Mouse (Mus musculus) MEL (cell line): Measurements from ENCODE around the gene Fanci. TPM values are rescaled to one million over a fixed set of nuclear protein-coding genes. Genes with fewer than 3 reads are reported as not detected.

Experiments
- DNase-seq: peaks from one replicate; pipeline ENCODE4 v3.0.0; 2011; ENCODE audit warnings: low read depth, low spot score
- H3K27ac ChIP-seq: 2 replicates; pipeline ENCODE4 v1.5.1; 2012; ENCODE audit warnings: low read depth, mild to moderate bottlenecking, control low read depth, low read length, moderate library complexity; ENCODE audit not compliant: control insufficient read depth
- H3K27me3 ChIP-seq, 2 experiments: fragments of 150-350 bp in 1 of 2; sonication (generic) in 1 of 2; 2 replicates each; pipeline ENCODE4 v1.6.1; 2012; ENCODE audit warnings: low read length in 2 of 2, mild to moderate bottlenecking in 2 of 2, improper control_type of control experiment in 1 of 2, moderate library complexity in 1 of 2; ENCODE audit not compliant: insufficient read depth in 2 of 2, control insufficient read depth in 1 of 2
- H3K36me3 ChIP-seq, 2 experiments: 2 replicates each; pipeline ENCODE4 v1.6.1; 2012 to 2014; ENCODE audit warnings: low read length in 2 of 2, improper control_type of control experiment in 1 of 2, inconsistent platforms in 1 of 2, mild to moderate bottlenecking in 1 of 2; ENCODE audit not compliant: insufficient read depth in 2 of 2, control insufficient read depth in 1 of 2
- H3K4me1 ChIP-seq, 2 experiments: fragments of 150-350 bp in 1 of 2; sonication (generic) in 1 of 2; 2 replicates each; pipeline ENCODE4 v1.6.1; 2012; ENCODE audit warnings: low read length in 2 of 2, improper control_type of control experiment in 1 of 2, mild to moderate bottlenecking in 1 of 2; ENCODE audit not compliant: insufficient read depth in 2 of 2, control insufficient read depth in 1 of 2
- H3K4me3 ChIP-seq, 2 experiments: fragments of 150-350 bp in 1 of 2; sonication (generic) in 1 of 2; 2 replicates each; pipeline ENCODE4 v1.5.1; 2012; ENCODE audit warnings: low read depth in 2 of 2, low read length in 2 of 2, mild to moderate bottlenecking in 2 of 2, moderate library complexity in 2 of 2, control low read depth in 1 of 2, improper control_type of control experiment in 1 of 2; ENCODE audit not compliant: control insufficient read depth in 1 of 2, insufficient read depth in 1 of 2
- H3K79me2 ChIP-seq: 2 replicates; pipeline ENCODE4 v1.6.1; 2012; ENCODE audit warnings: mild to moderate bottlenecking, low read length, moderate library complexity; ENCODE audit not compliant: control insufficient read depth, poor library complexity, insufficient read depth
- H3K9ac ChIP-seq: 2 replicates; pipeline ENCODE4 v1.6.1; 2012; ENCODE audit warnings: low read depth, mild to moderate bottlenecking, control low read depth, low read length, moderate library complexity; ENCODE audit not compliant: control insufficient read depth, poor library complexity, severe bottlenecking
- H3K9me3 ChIP-seq: fragments of 150-350 bp; sonication (generic); replicated peaks from 2 replicates; pipeline ENCODE4 v1.6.1; 2012; ENCODE audit warnings: mild to moderate bottlenecking, low read length, improper control_type of control experiment, moderate library complexity; ENCODE audit not compliant: insufficient read depth
- CHD1 ChIP-seq: IDR thresholded peaks from 2 replicates; pipeline ENCODE4 v1.6.1; 2012; ENCODE audit warnings: low read depth, mild to moderate bottlenecking, inconsistent platforms, low read length, improper control_type of control experiment
- E2F4 ChIP-seq: IDR thresholded peaks from 2 replicates; pipeline ENCODE4 v1.6.1; 2011; ENCODE audit warnings: low read depth, low read length, improper control_type of control experiment, borderline replicate concordance
- ELF1 ChIP-seq: IDR thresholded peaks from 2 replicates; pipeline ENCODE4 v1.6.1; 2014; ENCODE audit warnings: low read depth, mild to moderate bottlenecking, inconsistent platforms, low read length, improper control_type of control experiment, moderate library complexity
- ETS1 ChIP-seq: IDR thresholded peaks from 2 replicates; pipeline ENCODE4 v1.6.1; 2012; ENCODE audit warnings: low read depth, mild to moderate bottlenecking, inconsistent platforms, low read length, improper control_type of control experiment, moderate library complexity
- GABPA ChIP-seq: IDR thresholded peaks from 2 replicates; pipeline ENCODE4 v1.6.1; 2012; ENCODE audit warnings: low read depth, mild to moderate bottlenecking, inconsistent platforms, low read length, improper control_type of control experiment, moderate library complexity
- GATA1 ChIP-seq: IDR thresholded peaks from 2 replicates; pipeline ENCODE4 v1.6.1; 2011; ENCODE audit warnings: low read depth, low read length, improper control_type of control experiment
- HCFC1 ChIP-seq: IDR thresholded peaks from 2 replicates; pipeline ENCODE4 v1.6.1; 2012; ENCODE audit warnings: low read depth, mild to moderate bottlenecking, inconsistent platforms, low read length, improper control_type of control experiment, moderate library complexity
- KAT2A ChIP-seq: conservative IDR thresholded peaks from 2 replicates; pipeline ENCODE4 v1.6.1; 2012; ENCODE audit warnings: low read depth, low read length, improper control_type of control experiment, inconsistent platforms
- MAX ChIP-seq: IDR thresholded peaks from 2 replicates; pipeline ENCODE4 v1.6.1; 2011; ENCODE audit warnings: low read length, improper control_type of control experiment
- MEF2A ChIP-seq: IDR thresholded peaks from 2 replicates; pipeline ENCODE4 v1.6.1; 2014; ENCODE audit warnings: low read depth, mild to moderate bottlenecking, inconsistent platforms, low read length, improper control_type of control experiment; ENCODE audit not compliant: poor library complexity, insufficient replicate concordance, severe bottlenecking; ENCODE audit errors: extremely low read depth
- MXI1 ChIP-seq: IDR thresholded peaks from 2 replicates; pipeline ENCODE4 v1.6.1; 2011; ENCODE audit warnings: mild to moderate bottlenecking, low read depth, low read length, improper control_type of control experiment
- MYB ChIP-seq: IDR thresholded peaks from 2 replicates; pipeline ENCODE4 v1.6.1; 2011; ENCODE audit warnings: mild to moderate bottlenecking, low read depth, low read length, improper control_type of control experiment
- NELFE ChIP-seq: IDR thresholded peaks from 2 replicates; pipeline ENCODE4 v1.6.1; 2011; ENCODE audit warnings: low read depth, low read length, improper control_type of control experiment
- NRF1 ChIP-seq: IDR thresholded peaks from 2 replicates; pipeline ENCODE4 v1.6.1; 2014; ENCODE audit warnings: low read depth, mild to moderate bottlenecking, inconsistent platforms, low read length, improper control_type of control experiment, moderate library complexity; ENCODE audit not compliant: poor library complexity, insufficient read depth, severe bottlenecking
- POLR2AphosphoS2 ChIP-seq: IDR thresholded peaks from 2 replicates; pipeline ENCODE4 v1.6.1; 2011; ENCODE audit warnings: low read length, improper control_type of control experiment
- RCOR1 ChIP-seq: IDR thresholded peaks from 2 replicates; pipeline ENCODE4 v1.6.1; 2012; ENCODE audit warnings: low read depth, mild to moderate bottlenecking, inconsistent platforms, low read length, improper control_type of control experiment
- TAL1 ChIP-seq: IDR thresholded peaks from 2 replicates; pipeline ENCODE4 v1.6.1; 2012; ENCODE audit warnings: mild to moderate bottlenecking, inconsistent platforms, low read length, moderate library complexity, mixed read lengths
- TCF12 ChIP-seq: IDR thresholded peaks from 2 replicates; pipeline ENCODE4 v1.6.1; 2014; ENCODE audit warnings: low read depth, mild to moderate bottlenecking, inconsistent platforms, low read length, improper control_type of control experiment, moderate library complexity
- UBTF ChIP-seq: IDR thresholded peaks from 2 replicates; pipeline ENCODE4 v1.6.1; 2012; ENCODE audit warnings: low read depth, mild to moderate bottlenecking, inconsistent platforms, low read length, improper control_type of control experiment, moderate library complexity, borderline replicate concordance; ENCODE audit not compliant: insufficient read depth
- USF1 ChIP-seq: IDR thresholded peaks from 2 replicates; pipeline ENCODE4 v1.6.1; 2014; ENCODE audit warnings: low read depth, mild to moderate bottlenecking, inconsistent platforms, low read length, improper control_type of control experiment, moderate library complexity
- USF2 ChIP-seq, 2 experiments: IDR thresholded peaks; 2 replicates each; pipeline ENCODE4 v1.6.1; 2011 to 2012; ENCODE audit warnings: improper control_type of control experiment in 2 of 2, low read length in 2 of 2, borderline replicate concordance in 1 of 2, inconsistent platforms in 1 of 2, low read depth in 1 of 2, mild to moderate bottlenecking in 1 of 2; ENCODE audit not compliant: insufficient read depth in 1 of 2
- ZNF384 ChIP-seq: IDR thresholded peaks from 2 replicates; pipeline ENCODE4 v1.6.1; 2012; ENCODE audit warnings: low read depth, mild to moderate bottlenecking, inconsistent platforms, low read length, improper control_type of control experiment
- polyA plus RNA-seq, 2 experiments: library from polyadenylated mRNA; stranded (reverse) in 1 of 2; unstranded in 1 of 2; fragments of >175 nt in 1 of 2; fragments of >200 nt in 1 of 2; gene quantifications; 2 replicates each; pipeline versions ENCODE4 v1.2.1 to v1.2.4; 2012; ENCODE audit warnings: low replicate concordance in 2 of 2, low read depth in 1 of 2; ENCODE audit not compliant: insufficient read length in 2 of 2, insufficient read depth in 1 of 2, missing spikeins in 1 of 2
- total RNA-seq: library from RNA; depleted of rRNA; stranded (reverse); fragments of 300-350 nt; gene quantifications from 2 replicates; pipeline ENCODE4 v1.2.3, GENCODE M21; 2012

The Fanci gene
- total and polyA plus RNA-seq, 3 experiments = 8.4 to 9.0 TPM; not detected in 1

DNA sequence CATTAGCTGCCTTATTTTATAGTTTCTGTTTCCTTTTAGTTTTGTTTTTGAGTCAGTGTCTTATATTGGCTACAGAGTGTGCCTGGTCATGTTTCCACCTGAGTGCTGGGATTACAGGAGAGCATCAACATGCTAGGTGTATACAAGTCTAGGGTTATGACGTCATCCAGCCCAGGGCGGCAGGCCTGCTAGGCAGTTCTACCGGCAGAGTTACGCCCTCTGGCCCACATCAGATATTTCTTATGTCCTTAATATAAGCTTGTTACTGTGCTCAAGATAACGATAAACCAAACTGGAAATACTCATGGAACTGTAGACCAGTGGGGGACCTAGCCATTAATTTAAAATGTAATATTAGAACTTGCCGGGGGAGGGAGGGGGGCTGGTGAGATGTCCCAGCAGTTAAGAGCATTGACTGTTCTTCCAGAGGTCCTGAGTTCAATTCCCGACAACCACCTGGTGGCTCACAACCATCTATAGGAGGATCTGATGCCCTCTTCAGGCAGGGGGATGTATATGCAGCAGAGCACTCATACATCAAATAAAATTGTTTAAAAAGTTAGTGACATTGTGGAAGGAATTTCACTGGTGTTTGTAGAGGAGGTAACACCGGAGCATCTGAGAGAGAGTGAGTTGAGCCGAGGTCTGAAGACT is 1.3 kb downstream of the Fanci start:
- H3K27ac ChIP-seq = peak overlapping the region; percentile 79; the same call in 1 of the 2 replicates
- no peaks in the 10 kb centered on the region for H3K9me3 ChIP-seq
- H3K79me2 ChIP-seq = peaks cover 3% of the 10 kb centered on the region; the same call in 1 of the 2 replicates
- H3K27me3 ChIP-seq = no peaks in the 10 kb centered on the region
- H3K4me3 ChIP-seq = peak overlapping the region; percentile 45 to 53
- peak overlapping the region; percentile 86 for H3K9ac ChIP-seq
- no peak for TF ChIP-seq UBTF
- TF ChIP-seq MEF2A = no peak
- TF ChIP-seq ZNF384 = no peak
- TF ChIP-seq TCF12 = no peak
- TF ChIP-seq NELFE = no peak
- TF ChIP-seq ETS1 = 0 out of 2 replicates have a peak, but pooled peaks have one; percentile 32
- TF ChIP-seq TAL1 = no peak
- TF ChIP-seq HCFC1 = 0 out of 2 replicates have a peak, but pooled peaks have one; percentile 18
- 0 out of 2 replicates have a peak, but pooled peaks have one; percentile 12 for TF ChIP-seq CHD1
- no peak for TF ChIP-seq MXI1
- TF ChIP-seq MYB = no peak
- no peak for TF ChIP-seq POLR2AphosphoS2
- peak; percentile 52; the same call in 1 of the 2 replicates for TF ChIP-seq GATA1
- no peak for TF ChIP-seq E2F4
- TF ChIP-seq GABPA = no peak
- no peak for TF ChIP-seq MAX
- no peak for TF ChIP-seq USF1
- TF ChIP-seq KAT2A = no peak
- no peak for TF ChIP-seq NRF1
- H3K36me3 ChIP-seq = peaks cover 0 to 8% of the 10 kb centered on the region in 2 experiments; a peak in 2 of 4 replicates
- H3K4me1 ChIP-seq = peaks cover 0 to 5% of the 10 kb centered on the region in 2 experiments; a peak in 2 of 4 replicates
- peak; percentile 82 for DNase-seq

DNA sequence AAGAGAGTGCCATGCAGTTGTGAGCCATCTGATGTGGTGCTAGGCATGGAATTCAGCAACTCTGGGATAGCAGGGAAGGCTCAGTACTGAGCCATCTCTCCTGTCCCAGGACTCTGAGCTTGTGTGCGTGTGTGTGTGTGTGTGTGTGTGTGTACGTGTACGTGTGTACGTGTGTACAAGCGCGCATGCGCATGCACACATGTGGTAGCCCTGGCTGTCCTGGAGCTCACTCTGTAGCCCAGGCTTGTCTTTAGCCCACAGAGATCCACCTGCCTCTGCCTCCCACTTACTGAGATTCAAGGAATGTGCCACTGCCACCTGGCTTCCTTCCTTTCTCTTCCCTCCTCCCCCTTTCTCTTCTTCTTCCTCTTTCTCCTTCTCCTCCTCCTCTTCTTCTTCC is 2.2 kb downstream of the Fanci start:
- no peak for DNase-seq
- H3K79me2 ChIP-seq = peaks cover 3% of the 10 kb centered on the region; the same call in 1 of the 2 replicates
- H3K36me3 ChIP-seq = peaks cover 0 to 8% of the 10 kb centered on the region in 2 experiments; a peak in 2 of 4 replicates
- no peak for TF ChIP-seq E2F4
- no peak for TF ChIP-seq RCOR1
- no peak for TF ChIP-seq ELF1
- TF ChIP-seq TCF12 = no peak
- TF ChIP-seq NRF1 = no peak
- TF ChIP-seq USF2 (IDR thresholded peaks at IDR 0.05; ENCODE audit: borderline replicate concordance in 1 of 2, insufficient read depth in 1 of 2, low read depth in 1 of 2, low read length in 2 of 2) = no peak
- no peak for TF ChIP-seq ZNF384
- peaks cover 0 to 5% of the 10 kb centered on the region in 2 experiments; a peak in 2 of 4 replicates for H3K4me1 ChIP-seq
- H3K27ac ChIP-seq = no peak overlapping the region
- H3K4me3 ChIP-seq = no peak overlapping the region
- no peaks in the 10 kb centered on the region for H3K9me3 ChIP-seq
- no peak overlapping the region for H3K9ac ChIP-seq
- no peaks in the 10 kb centered on the region for H3K27me3 ChIP-seq
